Comparison of ENCODE assay signal across 10 mouse cellular contexts in genomic region chr9:56290019-56290418, GRCm38 (mm10).
"Had no signal": no experiment of that assay in that cellular context is flagged by ENCODE, and none has a peak within 500 bp of the region (broad histone marks: within the 10 kb centered on the region; RNA-seq: fewer than 3 reads in every experiment).

No protein-coding gene starts in this region.

- H3K4me3 ChIP-seq: limb, embryonic 12.5 days; liver, embryonic 13.5 days; midbrain, embryonic 13.5 days; stomach, embryonic 15.5 days had no signal

- DNase-seq: kidney, postnatal 25 days; liver; liver, embryonic 13.5 days; liver, postnatal 0 days; right cerebral cortex, postnatal 14 days; thymus, adult 2 months; thymus, postnatal 25 days had no signal

- H3K4me1 ChIP-seq: liver, embryonic 13.5 days; midbrain, embryonic 13.5 days; stomach, embryonic 15.5 days had no signal
